Mouse (Mus musculus) gastrocnemius, postnatal 14 days (tissue): ENCODE measurements at regions not wholly inside any gene's neighbourhood (a gene's known extent, or its start where the extent isn't known, plus 50 kb on each side); places are given as distances from the start of the nearest gene placed in this dataset.
A peak's percentile ranks its signal among the peaks of the same experiment; 100 is the strongest.

Experiments used
- DNase-seq: peaks from one replicate; pipeline ENCODE4 v3.0.0; 2021; ENCODE audit warnings: mixed read lengths
- intact Hi-C: fragments of 180-260 bp; cut with DNase I; formaldehyde crosslinking; loops from one replicate; pipeline ENCODE4 v1.15.1; 2025; ENCODE audit warnings: low total_unique reads

DNA sequence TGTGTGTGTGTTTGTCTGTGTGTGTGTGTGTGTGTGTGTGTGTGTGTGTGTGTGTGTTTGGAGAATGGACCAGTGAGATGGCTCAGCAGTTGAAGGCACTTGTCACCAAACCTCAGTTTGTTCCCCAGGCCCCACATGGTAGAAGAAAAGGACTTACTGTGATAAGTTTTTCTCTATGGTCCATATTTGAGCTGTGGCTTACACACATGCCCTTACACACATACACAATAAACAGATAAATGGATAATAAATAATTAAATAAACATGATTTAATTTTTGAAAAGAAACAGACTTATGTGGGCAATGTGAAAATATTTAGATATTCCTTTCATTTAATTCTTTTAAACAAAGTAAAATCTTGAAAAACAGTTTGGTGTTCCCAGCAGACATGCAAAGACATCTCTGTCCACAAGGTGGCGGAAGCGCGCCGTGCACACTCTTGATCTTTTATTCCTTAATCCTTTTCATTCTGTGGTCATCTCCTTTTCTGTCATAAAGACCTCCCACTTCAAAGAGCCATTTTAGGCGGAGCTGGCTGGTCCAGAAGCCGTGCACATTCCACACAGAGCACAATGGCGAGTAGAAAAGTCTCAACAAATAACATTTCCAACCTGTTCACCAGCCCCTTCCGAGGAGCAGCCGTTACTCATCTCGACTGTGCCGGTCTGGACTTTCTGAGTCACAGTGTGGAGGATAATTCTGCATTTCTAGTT, 133.8 kb upstream of the Erbb4 start:
- intact Hi-C loops, result loop anchor here (5.0 kb wide), 1 partner anchor 446 kb away; the partner anchor contains the start of gene Ikzf2
- DNase-seq, result peak; percentile 33

DNA sequence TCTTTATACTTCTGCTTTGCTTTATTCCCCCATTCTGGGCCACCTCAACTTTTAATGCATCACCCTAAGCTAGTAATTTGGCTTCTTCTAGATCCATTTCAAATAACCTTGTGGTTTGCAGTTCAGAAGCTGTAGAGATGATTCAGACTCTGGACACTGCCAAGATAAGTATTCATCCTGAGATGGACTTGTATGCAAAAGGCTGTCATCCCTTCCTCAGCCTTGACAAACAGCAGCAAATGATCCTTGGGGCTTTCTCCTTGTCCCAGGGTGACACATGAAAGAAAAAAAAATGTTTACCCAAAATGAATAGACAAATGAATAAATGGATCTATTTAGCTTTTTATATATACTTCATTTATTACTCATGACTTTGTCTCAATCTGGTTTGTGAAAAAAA, 120.0 kb upstream of the Erbb4 start:
- intact Hi-C loops, result no loop called here

DNA sequence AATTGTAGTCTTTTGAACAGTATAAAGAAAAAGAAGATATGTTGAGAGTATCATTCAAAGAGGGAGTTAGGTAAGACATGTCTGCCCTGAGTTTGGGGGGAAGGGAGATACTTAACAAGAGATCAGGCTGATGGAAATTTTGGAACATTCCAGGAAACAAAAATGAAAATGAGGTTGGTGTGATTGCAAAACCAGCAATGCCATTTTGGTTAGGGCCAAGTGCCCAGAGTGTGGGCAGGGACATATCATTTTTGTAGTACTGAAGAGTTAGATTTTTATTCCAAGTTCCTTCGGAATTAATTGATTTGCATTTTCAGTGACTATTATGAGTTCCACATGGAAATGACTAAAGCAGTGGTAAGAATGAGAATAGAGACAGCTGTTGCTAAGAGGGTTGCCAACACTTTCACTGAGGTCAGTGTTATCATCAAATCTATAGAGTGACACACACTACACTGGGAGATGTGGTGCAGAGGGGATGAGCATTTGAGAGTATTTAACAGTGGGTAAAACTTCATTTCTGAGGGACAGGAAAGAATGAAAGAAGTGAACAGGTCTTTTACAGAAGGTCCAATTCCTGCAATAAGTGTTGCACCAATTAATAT, 105.1 kb upstream of the Erbb4 start:
- no peak for DNase-seq
- intact Hi-C loops, result no loop called here

More for the DNA sequence above, 120.0 kb upstream of the Erbb4 start:
- DNase-seq, result no peak

DNA sequence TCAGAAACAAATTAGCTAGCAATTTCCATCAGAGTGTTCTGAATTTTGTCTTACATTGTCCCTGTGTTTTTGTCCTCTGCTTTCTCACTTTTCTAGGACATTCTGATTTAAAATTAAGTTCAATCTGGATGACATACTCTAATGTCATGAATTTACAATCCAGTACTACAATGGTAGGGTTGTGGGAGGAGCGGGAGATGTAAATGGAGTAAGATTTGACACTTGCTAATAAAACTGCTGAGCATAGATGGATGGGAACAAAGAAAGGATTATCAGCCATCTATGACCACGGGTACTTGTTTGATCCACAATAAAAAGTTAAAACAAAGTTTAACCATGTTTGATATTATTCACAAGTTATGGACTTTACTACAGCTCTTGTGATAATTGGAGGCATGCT, 94.9 kb upstream of the Erbb4 start:
- intact Hi-C loops, result no loop called here
- DNase-seq, result no peak

DNA sequence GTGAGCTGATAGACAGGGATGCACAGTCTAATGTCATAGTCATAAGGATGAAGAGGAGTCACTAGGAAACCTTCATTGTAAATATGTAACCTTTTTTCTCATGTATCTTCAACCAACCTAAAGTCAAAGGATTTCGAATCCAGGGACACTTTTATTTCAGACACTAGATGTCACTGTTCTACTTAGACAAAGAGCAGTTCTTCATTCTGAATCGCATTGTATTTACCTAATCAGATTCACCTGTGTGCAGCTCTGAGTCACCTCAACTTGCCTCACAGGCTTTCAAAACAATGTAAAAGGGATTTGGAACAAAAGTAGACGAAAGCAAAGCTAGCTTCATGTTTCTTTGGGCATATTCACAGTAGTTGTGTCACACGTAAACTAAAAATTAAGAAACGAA, 57.3 kb upstream of the Erbb4 start:
- no peak for DNase-seq
- intact Hi-C loops, result no loop called here
